Mouse (Mus musculus): ENCODE results near the gene Best1. TPM values are rescaled to one million over a fixed set of nuclear protein-coding genes. Genes with fewer than 3 reads are reported as not detected.
A peak's percentile ranks its signal among the peaks of the same experiment; 100 is the strongest.
"Not testable (repeated sequence)": the region's sequence is repeated elsewhere in the genome, so short reads cannot be mapped to it uniquely, and the experiment has no call there.

The Best1 gene
- polyA plus RNA-seq, 1 experiment from 2014 or later, result 0.76 TPM

DNA sequence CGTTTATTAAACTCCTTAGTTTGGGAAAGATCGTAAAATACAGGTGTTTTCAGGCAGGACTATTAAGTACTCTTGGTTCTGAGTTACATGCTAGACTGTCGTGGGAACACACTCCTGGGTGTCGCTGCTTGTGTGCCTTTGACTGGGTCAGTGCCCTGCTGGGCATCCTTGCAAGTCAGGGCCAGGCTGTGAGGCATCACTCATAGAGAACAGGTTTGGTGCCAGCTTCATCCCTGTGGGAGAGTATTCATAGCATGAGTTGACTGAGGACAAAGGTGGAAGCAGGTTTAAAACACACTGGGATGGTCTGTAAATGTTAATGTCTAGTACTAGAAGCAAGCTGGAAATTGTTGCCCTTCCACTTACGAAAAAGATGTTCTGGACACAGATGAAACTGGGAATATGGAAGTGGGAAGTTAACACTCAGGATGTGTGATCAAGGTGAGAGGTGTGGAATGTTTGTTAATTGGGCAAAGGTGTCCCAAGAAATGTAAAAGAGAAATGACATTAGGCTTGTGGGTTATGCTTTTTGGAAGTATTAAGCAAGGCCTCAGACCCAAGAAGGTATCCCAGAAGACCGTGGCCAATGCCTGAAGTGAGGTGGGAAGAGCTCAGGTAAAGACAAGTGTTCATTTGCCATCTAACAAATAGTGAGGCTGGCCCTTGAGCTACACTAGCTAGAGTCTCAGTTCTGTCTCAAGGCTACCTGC lies 16.1 kb downstream of the Best1 start:
- peaks cover 22% of the 10 kb centered on the region for H3K4me1 ChIP-seq
- no peak overlapping the region for H3K27ac ChIP-seq
- H3K9ac ChIP-seq, result no peak overlapping the region
- ATAC-seq, result no peak
- 90% methylated on average over 6 of the region's 6 CpGs for WGBS
- H3K4me3 ChIP-seq, result no peak overlapping the region
- no peaks in the 10 kb centered on the region for H3K27me3 ChIP-seq
- no peaks in the 10 kb centered on the region for H3K9me3 ChIP-seq (replicated peaks)
- peaks cover 27% of the 10 kb centered on the region for H3K36me3 ChIP-seq (ENCODE audit: poor library complexity, severe bottlenecking)
- no peak overlapping the region for H3K4me2 ChIP-seq

DNA sequence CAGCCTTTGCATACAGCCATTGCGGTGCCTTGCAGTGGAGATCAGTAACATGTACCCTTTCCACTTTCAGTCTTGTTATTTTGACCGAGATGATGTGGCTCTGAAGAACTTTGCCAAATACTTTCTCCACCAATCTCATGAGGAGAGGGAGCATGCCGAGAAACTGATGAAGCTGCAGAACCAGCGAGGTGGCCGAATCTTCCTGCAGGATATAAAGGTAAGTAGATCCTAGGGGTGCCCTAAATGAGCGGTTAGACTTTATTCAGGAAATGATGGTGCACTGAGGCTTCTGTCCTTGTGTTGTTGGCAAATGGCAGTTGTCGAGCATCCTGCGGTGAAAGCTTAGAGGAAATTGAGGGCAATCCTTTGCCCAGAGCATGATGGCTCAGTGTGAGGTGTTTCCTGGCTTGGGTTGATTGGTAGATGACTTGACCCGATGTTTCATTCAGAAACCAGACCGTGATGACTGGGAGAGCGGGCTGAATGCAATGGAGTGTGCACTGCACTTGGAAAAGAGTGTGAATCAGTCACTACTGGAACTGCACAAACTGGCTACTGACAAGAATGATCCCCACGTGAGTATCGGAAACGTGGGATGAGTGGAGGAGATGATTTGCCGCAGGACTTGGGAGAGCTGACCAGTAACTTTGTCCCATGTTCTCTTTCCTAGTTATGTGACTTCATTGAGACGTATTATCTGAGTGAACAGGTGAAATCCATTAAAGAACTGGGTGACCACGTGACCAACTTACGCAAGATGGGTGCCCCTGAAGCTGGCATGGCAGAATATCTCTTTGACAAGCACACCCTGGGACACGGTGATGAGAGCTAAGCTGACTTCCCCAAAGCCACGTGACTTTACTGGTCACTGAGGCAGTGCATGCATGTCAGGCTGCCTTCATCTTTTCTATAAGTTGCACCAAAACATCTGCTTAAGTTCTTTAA lies 17.1 kb downstream of the Best1 start:
- no peaks in the 10 kb centered on the region for H3K9me3 ChIP-seq (replicated peaks)
- no peaks in the 10 kb centered on the region for H3K27me3 ChIP-seq
- peaks cover 27% of the 10 kb centered on the region for H3K36me3 ChIP-seq (ENCODE audit: poor library complexity, severe bottlenecking)
- H3K4me2 ChIP-seq, result peak overlapping the region; percentile 81
- peak overlapping the region; percentile 85 for H3K4me3 ChIP-seq
- peak overlapping the region; percentile 89; the same call in 1 of the 2 replicates for H3K9ac ChIP-seq
- no peak for ATAC-seq
- H3K4me1 ChIP-seq, result peaks cover 22% of the 10 kb centered on the region
- WGBS, result 94% methylated on average over 20 of the region's 20 CpGs
- no peak overlapping the region for H3K27ac ChIP-seq

DNA sequence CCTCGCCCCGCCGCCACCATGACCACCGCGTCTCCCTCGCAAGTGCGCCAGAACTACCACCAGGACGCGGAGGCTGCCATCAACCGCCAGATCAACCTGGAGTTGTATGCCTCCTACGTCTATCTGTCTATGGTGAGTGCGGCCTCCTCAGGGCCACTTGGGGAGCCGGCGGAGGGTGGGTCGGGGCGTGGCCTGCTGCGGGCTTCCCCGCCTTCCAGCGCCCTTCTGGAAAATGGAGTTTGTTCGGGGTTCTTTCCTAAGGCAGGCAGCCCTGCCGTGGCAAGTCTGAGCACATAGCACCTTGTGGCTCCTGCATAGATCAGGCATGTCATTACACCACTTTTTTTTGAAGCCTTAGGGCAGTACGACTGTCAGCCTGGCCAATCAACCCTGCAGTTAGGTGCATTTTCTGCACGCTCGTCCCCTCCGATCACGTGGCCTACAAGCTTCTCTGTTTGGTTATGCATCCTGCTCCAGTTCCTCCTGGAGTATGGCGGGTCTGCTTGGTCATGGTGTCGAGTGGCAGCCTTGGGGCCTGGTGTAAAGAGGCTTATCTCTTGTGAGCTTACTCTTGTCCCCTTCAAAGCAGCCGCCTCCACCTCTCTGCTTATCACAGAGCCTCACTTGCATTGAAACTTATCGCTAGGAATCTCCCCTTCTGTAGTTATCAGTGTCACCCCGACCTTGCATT lies 18.4 kb downstream of the Best1 start:
- peak overlapping the region; percentile 81 for H3K4me2 ChIP-seq
- peak overlapping the region; percentile 85 for H3K4me3 ChIP-seq
- H3K27ac ChIP-seq, result peak overlapping the region; percentile 87
- H3K27me3 ChIP-seq, result no peaks in the 10 kb centered on the region
- under 1% methylated on average over 31 of the region's 31 CpGs for WGBS
- ATAC-seq, result peak; percentile 75
- peak overlapping the region; percentile 89 for H3K9ac ChIP-seq
- no peaks in the 10 kb centered on the region for H3K9me3 ChIP-seq (replicated peaks)
- H3K4me1 ChIP-seq, result peaks cover 24% of the 10 kb centered on the region
- H3K36me3 ChIP-seq (ENCODE audit: poor library complexity, severe bottlenecking), result peaks cover 27% of the 10 kb centered on the region

DNA sequence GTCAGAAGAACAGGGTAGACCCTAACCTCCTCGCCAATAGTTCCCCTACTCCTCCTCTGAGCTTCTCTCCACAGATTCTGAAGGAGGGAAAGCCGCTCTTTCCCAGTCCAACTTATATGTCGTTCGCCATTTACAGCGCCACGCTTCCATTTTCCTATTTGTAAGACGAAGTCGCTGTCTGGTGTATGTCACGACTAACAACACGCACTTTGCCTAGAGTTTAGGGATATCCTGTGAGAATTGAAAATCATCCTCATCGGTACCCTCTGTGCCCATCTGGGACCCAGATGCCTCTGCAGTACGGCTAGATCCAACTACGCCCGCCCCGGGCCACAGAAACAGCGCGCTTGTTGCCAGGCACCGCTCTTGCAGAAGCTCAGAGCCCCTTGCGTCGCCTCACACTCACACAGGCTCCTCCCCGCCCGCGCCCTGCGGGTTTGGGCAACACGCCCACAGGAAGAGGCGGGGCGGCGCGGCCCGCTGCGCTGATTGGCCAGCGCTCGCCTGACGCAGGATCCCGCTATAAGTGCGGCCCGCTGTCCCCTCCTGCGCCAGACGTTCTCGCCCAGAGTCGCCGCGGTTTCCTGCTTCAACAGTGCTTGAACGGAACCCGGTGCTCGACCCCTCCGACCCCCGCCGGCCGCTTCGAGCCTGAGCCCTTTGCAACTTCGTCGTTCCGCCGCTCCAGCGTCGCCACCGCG lies 19.1 kb downstream of the Best1 start:
- peak overlapping the region; percentile 81 for H3K4me2 ChIP-seq
- peaks cover 27% of the 10 kb centered on the region for H3K36me3 ChIP-seq (ENCODE audit: poor library complexity, severe bottlenecking)
- peak overlapping the region; percentile 88 for H3K27ac ChIP-seq
- H3K27me3 ChIP-seq, result no peaks in the 10 kb centered on the region
- WGBS, result under 1% methylated on average over 59 of the region's 59 CpGs
- peaks cover 24% of the 10 kb centered on the region for H3K4me1 ChIP-seq
- H3K4me3 ChIP-seq, result peak overlapping the region; percentile 85
- no peaks in the 10 kb centered on the region for H3K9me3 ChIP-seq (replicated peaks)
- H3K9ac ChIP-seq, result peak overlapping the region; percentile 89
- peak; percentile 99 for ATAC-seq

DNA sequence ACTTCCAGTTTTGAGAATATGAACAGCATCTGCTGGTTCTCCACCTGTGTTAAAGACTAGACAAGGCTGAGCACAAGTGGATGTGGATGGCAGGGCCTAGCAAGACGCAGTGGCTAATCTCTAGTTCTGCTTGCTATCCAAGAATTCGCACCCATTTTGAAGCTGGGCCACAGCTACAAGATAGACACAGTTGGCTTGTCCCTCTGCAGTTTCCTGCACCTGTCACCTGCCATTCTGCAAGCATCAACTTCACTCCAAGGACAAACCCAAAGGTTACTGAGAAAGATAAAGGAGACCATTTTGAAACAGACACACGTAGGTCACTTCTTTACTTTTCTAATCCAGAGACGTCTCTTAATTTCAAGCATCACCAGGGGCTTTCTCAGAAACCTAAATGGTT lies 19.8 kb downstream of the Best1 start:
- 64% methylated on average over 4 of the region's 4 CpGs for WGBS
- peaks cover 26% of the 10 kb centered on the region for H3K36me3 ChIP-seq (ENCODE audit: poor library complexity, severe bottlenecking)
- peak overlapping the region; percentile 89 for H3K9ac ChIP-seq
- no peaks in the 10 kb centered on the region for H3K9me3 ChIP-seq (replicated peaks)
- no peak for ATAC-seq
- peaks cover 24% of the 10 kb centered on the region for H3K4me1 ChIP-seq
- H3K27ac ChIP-seq, result peak overlapping the region; percentile 88
- H3K4me2 ChIP-seq, result peak overlapping the region; percentile 81
- no peaks in the 10 kb centered on the region for H3K27me3 ChIP-seq
- peak overlapping the region; percentile 85 for H3K4me3 ChIP-seq

DNA sequence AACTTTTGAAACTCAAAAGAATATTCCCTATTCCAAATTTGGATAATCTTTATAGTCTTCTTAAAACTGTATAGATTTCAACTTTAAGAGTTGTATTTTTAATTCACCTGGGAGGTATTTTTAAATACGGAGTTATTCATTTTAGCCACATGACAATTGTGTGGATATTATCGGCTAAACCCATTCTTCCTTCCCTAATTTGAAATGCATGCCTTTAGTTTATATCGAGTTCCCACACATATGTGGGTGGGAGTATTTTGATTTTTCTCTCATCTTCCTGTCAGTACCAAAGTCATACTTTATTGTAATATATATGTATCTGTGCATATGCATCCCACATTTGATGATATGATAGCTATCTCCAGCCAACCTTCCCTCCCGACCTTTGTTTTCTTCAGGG lies 21.2 kb downstream of the Best1 start, which contains the start of gene Fth1:
TSS of gene Fth1 (plus strand) at position 341 of the 400 bp plus-strand sequence.
- 90% methylated on average over 4 of the region's 4 CpGs for WGBS
- H3K9me3 ChIP-seq (replicated peaks), result no peaks in the 10 kb centered on the region
- peaks cover 13% of the 10 kb centered on the region for H3K36me3 ChIP-seq (ENCODE audit: poor library complexity, severe bottlenecking)
- H3K4me3 ChIP-seq, result 0 out of 2 replicates have a peak within 1 kb of the TSS, but pooled peaks have one; percentile 85
- H3K9ac ChIP-seq, result 0 out of 2 replicates have a peak within 1 kb of the TSS, but pooled peaks have one; percentile 89
- no peak within 1 kb of the TSS for H3K27ac ChIP-seq
- no peaks in the 10 kb centered on the region for H3K27me3 ChIP-seq
- H3K4me1 ChIP-seq, result peaks cover 24% of the 10 kb centered on the region
- 0 out of 2 replicates have a peak within 1 kb of the TSS, but pooled peaks have one; percentile 81 for H3K4me2 ChIP-seq
- ATAC-seq, result no peak

DNA sequence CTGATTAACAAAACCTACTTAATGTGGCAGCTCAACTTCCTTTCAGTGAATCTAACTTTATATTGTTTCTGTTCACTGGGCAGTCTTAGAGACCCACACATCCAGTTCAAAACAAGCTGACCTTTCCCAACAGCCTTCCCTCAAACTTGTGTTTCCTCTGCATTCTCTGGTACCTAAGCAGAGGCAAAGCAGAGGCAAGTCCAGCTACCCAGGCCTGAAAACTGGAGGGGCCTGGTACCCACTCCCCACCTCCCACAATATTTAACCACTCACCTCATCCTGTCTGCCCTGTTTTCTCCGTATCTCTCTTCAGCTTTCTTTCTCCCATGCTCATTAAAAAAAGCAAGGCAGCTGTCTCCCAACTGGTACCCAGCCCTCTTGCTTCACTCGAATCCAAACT lies 22.3 kb downstream of the Best1 start:
- H3K4me3 ChIP-seq, result no peak overlapping the region
- H3K27ac ChIP-seq, result no peak overlapping the region
- no peak for ATAC-seq
- no peaks in the 10 kb centered on the region for H3K27me3 ChIP-seq
- H3K4me1 ChIP-seq, result peaks cover 22% of the 10 kb centered on the region
- no peaks in the 10 kb centered on the region for H3K9me3 ChIP-seq (replicated peaks)
- H3K9ac ChIP-seq, result no peak overlapping the region
- WGBS, result 79% methylated on average over 2 of the region's 2 CpGs
- H3K36me3 ChIP-seq (ENCODE audit: poor library complexity, severe bottlenecking), result peaks cover 2% of the 10 kb centered on the region
- no peak overlapping the region for H3K4me2 ChIP-seq

DNA sequence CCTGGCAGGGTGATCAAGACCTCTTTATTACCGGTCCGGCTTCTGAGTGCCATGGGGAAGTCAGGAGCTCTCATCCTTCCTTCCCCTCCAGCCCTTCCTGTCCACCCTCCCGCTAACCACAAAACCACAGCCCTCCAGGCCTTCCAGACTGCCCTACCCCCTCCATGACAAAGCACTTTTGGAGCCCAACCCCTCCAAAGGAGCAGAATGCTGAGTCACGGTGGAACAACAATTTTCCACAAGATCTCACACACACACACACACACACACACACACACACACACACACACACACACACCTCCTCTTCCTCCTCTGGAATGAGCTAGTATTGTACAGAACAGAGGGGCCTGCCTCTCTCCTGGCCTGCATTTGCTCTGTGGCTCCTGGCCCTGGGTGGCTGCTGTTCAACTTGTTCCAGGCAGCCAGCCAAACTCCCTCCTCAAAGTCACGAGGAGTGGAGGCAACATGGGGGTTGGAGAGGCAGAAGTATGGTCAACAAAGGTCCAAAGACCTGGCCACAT lies 22.9 kb downstream of the Best1 start:
- no peak overlapping the region for H3K4me3 ChIP-seq
- H3K9me3 ChIP-seq (replicated peaks), result no peaks in the 10 kb centered on the region
- ATAC-seq, result no peak
- no peak overlapping the region for H3K27ac ChIP-seq
- no peaks in the 10 kb centered on the region for H3K36me3 ChIP-seq (ENCODE audit: poor library complexity, severe bottlenecking)
- peaks cover 15% of the 10 kb centered on the region for H3K4me1 ChIP-seq
- WGBS, result 60% methylated on average over 5 of the region's 5 CpGs
- H3K9ac ChIP-seq, result no peak overlapping the region
- H3K27me3 ChIP-seq, result no peaks in the 10 kb centered on the region
- H3K4me2 ChIP-seq, result no peak overlapping the region

DNA sequence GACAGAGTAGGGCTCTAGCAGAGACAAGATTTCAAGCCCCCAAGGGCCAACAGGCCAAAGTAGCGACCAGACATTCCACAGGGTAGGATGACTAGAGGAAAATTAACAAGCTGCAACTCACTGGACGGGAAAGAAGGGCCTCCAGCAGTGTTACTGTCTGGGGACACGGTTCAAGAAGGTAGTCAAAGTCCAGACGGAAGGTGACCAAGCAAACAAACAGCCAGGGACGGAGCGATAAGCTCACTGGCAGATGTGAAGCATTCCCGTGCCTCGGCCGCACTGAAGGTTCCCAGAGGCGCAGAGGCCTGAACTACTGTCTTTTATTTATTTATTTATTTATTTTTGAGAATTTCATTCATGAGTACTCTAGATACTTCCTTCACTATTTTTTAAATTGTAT lies 24.3 kb downstream of the Best1 start:
- Histone ChIP-seq H3K9me3 (replicated peaks) (no peaks in the 10 kb centered on the region), H3K9ac (no peak overlapping the region), H3K27ac (no peak overlapping the region), H3K4me2 (no peak overlapping the region), H3K27me3 (no peaks in the 10 kb centered on the region), H3K4me1 (peaks cover 10% of the 10 kb centered on the region), H3K4me3 (no peak overlapping the region), H3K36me3 (ENCODE audit: poor library complexity, severe bottlenecking) (no peaks in the 10 kb centered on the region)
- ATAC-seq, result no peak
- 89% methylated on average over 10 of the region's 10 CpGs for WGBS

DNA sequence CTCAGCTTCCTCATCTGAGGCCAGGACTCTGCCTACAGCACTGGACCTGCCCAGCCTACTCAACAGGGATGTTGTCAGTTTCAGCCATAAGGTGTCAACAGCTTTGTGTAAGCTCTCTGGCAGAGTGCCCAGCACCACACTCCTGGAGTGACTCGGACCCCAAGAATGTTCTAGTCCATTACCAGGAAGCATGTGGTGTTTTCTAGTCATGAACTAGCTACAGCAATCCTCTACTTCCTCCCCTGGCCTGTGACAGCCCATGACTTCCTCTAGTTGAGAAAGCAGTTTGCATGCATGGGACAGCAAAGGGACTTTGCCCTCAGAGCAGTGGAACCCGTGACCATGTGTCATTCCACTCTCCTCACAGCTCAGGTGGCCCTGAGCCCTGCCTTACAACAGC lies 26.6 kb downstream of the Best1 start:
- H3K4me2 ChIP-seq; H3K9me3 ChIP-seq (replicated peaks); H3K27ac ChIP-seq; H3K27me3 ChIP-seq; ATAC-seq; H3K4me1 ChIP-seq; H3K4me3 ChIP-seq; H3K36me3 ChIP-seq (ENCODE audit: poor library complexity, severe bottlenecking); H3K9ac ChIP-seq: not testable (repeated sequence)
- WGBS, result 60% methylated on average over 2 of the region's 2 CpGs

DNA sequence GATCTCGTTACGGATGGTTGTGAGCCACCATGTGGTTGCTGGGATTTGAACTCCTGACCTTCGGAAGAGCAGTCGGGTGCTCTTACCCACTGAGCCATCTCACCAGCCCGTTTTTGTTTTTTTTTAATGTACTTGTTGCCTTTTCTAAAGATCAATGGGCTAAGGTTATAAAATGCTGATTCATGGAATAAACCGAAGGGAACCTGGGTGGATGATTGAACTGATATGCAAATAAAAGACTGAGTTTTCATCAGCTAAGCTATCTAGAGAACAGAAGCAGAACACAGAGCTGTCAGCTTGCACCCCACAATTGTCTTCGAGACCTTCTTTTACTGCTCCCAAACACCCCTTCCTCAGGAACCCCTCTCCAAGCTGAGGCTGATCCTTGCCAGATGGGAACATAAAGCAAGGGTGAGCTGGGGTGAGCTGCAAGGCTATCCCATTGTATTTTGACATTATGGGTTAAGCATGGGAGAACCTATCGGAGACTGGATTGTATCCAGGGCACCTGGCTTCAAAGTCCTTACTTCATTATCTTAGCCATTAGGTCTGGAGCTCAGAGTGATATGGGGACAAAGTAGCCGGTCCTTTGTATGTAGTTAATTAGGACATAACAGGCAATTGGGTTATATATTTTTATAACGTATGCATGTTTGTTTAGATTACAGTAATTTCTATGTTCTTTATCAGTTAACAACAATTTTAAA lies 33.2 kb downstream of the Best1 start:
- Histone ChIP-seq H3K36me3 (ENCODE audit: poor library complexity, severe bottlenecking) (no peaks in the 10 kb centered on the region), H3K9ac (no peak overlapping the region), H3K4me3 (no peak overlapping the region), H3K9me3 (replicated peaks) (no peaks in the 10 kb centered on the region), H3K27me3 (no peaks in the 10 kb centered on the region), H3K4me2 (no peak overlapping the region), H3K4me1 (no peaks in the 10 kb centered on the region), H3K27ac (no peak overlapping the region)
- no peak for ATAC-seq
- 85% methylated on average over 10 of the region's 10 CpGs for WGBS

All from forebrain, embryonic 13.5 days (tissue).